Mouse (Mus musculus): ENCODE results near the gene Pola2.

DNA sequence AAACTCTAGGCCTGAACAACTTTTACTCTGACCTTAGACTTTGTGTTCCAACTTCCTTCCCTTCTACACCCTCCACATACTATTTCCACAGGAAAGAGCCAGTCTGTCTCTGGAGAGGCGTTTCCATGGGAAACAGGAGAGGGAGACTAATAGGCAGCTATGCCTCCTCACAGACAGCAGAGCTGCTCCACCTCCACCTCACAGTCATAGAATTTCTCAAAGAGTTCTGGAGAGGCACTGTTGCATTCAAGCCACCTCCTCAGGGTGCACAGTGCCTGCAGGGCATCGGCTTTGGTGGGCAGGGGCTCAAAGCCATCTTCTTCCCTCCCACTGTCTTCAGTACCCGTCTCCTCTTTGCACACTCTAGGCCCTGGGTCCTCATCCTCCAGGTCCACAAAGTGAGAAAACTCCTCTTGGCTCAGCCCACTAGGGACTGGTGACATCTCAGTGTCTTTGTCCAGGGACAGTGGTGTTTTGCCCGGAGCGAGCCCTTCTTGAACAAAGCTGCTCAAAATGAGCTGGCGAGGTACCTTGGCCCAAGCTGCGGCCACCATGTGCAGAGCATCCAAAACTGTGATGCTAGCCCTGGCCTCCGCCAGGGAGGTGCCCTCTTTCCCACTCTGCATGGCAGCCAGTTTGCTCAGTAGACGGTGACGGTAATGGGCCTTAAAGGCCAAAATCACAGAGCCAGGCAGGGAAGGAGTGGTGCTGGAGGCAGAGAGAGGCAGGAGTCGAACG is 72.3 kb downstream of the Pola2 start:
- TF ChIP-seq POLR2A (IDR thresholded peaks at IDR 0.05; ENCODE audit: borderline replicate concordance, insufficient read depth, low read length) (no peak), CTCF (IDR thresholded peaks at IDR 0.05; ENCODE audit: borderline replicate concordance, insufficient read depth, low read depth, low read length) (no peak)
